Mouse (Mus musculus): ENCODE measurements around the gene Otop2. TPM values are rescaled to one million over a fixed set of nuclear protein-coding genes. Genes with fewer than 3 reads are reported as not detected.

Otop2 gene
- total RNA-seq, 4 experiments from 2014 or later: not detected

GRCm38 (mm10) chr11:115275954-115276353 is 31.0 kb upstream of the Otop2 start:
- no peak for DNase-seq (ENCODE audit: low spot score)

- peak; percentile 100 for DNase-seq (ENCODE audit: low spot score)
These were observed 30.0 kb upstream of the Otop2 start, which contains the start of gene Fdxr for GRCm38 (mm10) chr11:115276780-115277603. Gene Fdxr, minus strand, starts transcription at chr11:115277050.

- no peak for DNase-seq (ENCODE audit: low spot score)
These were observed 29.4 kb upstream of the Otop2 start for GRCm38 (mm10) chr11:115277604-115277975.

GRCm38 (mm10) chr11:115278176-115278575 is 28.8 kb upstream of the Otop2 start:
- DNase-seq (ENCODE audit: low spot score): no peak

GRCm38 (mm10) chr11:115279726-115280125 is 27.2 kb upstream of the Otop2 start:
- DNase-seq (ENCODE audit: low spot score): no peak

GRCm38 (mm10) chr11:115282295-115282694 is 24.7 kb upstream of the Otop2 start:
- no peak for DNase-seq (ENCODE audit: low spot score)

GRCm38 (mm10) chr11:115282723-115283485 is 24.1 kb upstream of the Otop2 start:
- DNase-seq (ENCODE audit: low spot score): no peak

- no peak for DNase-seq (ENCODE audit: low spot score)
These were observed 23.5 kb upstream of the Otop2 start for GRCm38 (mm10) chr11:115283486-115283765.

- no peak for DNase-seq (ENCODE audit: low spot score)
These were observed 22.9 kb upstream of the Otop2 start for GRCm38 (mm10) chr11:115283891-115284620.

- no peak for DNase-seq (ENCODE audit: low spot score)
These were observed 21.7 kb upstream of the Otop2 start for GRCm38 (mm10) chr11:115285282-115285681.

- no peak for DNase-seq (ENCODE audit: low spot score)
These were observed 20.6 kb upstream of the Otop2 start for GRCm38 (mm10) chr11:115286201-115286993.

GRCm38 (mm10) chr11:115287386-115287785 is 19.6 kb upstream of the Otop2 start:
- DNase-seq (ENCODE audit: low spot score): no peak

- no peak for DNase-seq (ENCODE audit: low spot score)
These were observed 18.7 kb upstream of the Otop2 start for GRCm38 (mm10) chr11:115288305-115288704.

- no peak for DNase-seq (ENCODE audit: low spot score)
These were observed 17.1 kb upstream of the Otop2 start for GRCm38 (mm10) chr11:115289885-115290284.

GRCm38 (mm10) chr11:115290314-115290713 is 16.6 kb upstream of the Otop2 start:
- DNase-seq (ENCODE audit: low spot score): no peak

- peak; percentile 87 for DNase-seq (ENCODE audit: low spot score)
These were observed 16.0 kb upstream of the Otop2 start for GRCm38 (mm10) chr11:115290919-115291318.

GRCm38 (mm10) chr11:115291503-115291902 is 15.5 kb upstream of the Otop2 start:
- no peak for DNase-seq (ENCODE audit: low spot score)

- DNase-seq (ENCODE audit: low spot score): no peak
These were observed 14.2 kb upstream of the Otop2 start for GRCm38 (mm10) chr11:115292631-115293375.

- no peak for DNase-seq (ENCODE audit: low spot score)
These were observed 11.0 kb upstream of the Otop2 start for GRCm38 (mm10) chr11:115295939-115296338.

- DNase-seq (ENCODE audit: low spot score): no peak
These were observed 10.3 kb upstream of the Otop2 start for GRCm38 (mm10) chr11:115296471-115297210.

Measured in heart, adult 8-10 months (tissue).